Mouse (Mus musculus): ENCODE results near the gene Gm10203. TPM values are rescaled to one million over a fixed set of nuclear protein-coding genes. Genes with fewer than 3 reads are reported as not detected.

Gm10203 gene
- total and polyA plus RNA-seq, 2 experiments: not detected

- H3K36me3 ChIP-seq (ENCODE audit: control insufficient read depth, insufficient read depth, low read length): no peaks in the 10 kb centered on the region
- H3K27ac ChIP-seq (replicated peaks; ENCODE audit: insufficient read depth, low read depth, low read length): peak overlapping the region; percentile 98
- 66% methylated on average over 6 of the region's 6 CpGs for WGBS
- peak overlapping the region; percentile 55; the same call in 1 of the 2 replicates for H3K9ac ChIP-seq (ENCODE audit: low read depth, low read length)
- H3K79me2 ChIP-seq (ENCODE audit: control insufficient read depth, insufficient read depth, low read length): no peaks in the 10 kb centered on the region
- H3K27me3 ChIP-seq (ENCODE audit: control insufficient read depth, insufficient read depth, low read length): no peaks in the 10 kb centered on the region
- peak; percentile 18 for DNase-seq (ENCODE audit: extremely low read depth, low read depth, low spot score)
- H3K4me1 ChIP-seq (ENCODE audit: control insufficient read depth, insufficient read depth, low read length): peaks cover 39% of the 10 kb centered on the region
- H3K4me3 ChIP-seq (ENCODE audit: insufficient read depth, low read depth, low read length): no peak overlapping the region
- TF ChIP-seq CTCF (IDR thresholded peaks at IDR 0.05; ENCODE audit: low read depth, low read length) (no peak), POLR2A (IDR thresholded peaks at IDR 0.05; ENCODE audit: extremely low read depth, insufficient read depth, low read length) (no peak)
These were observed 5.7 kb downstream of the Gm10203 start for GRCm38 (mm10) chr6:149135631-149136030.

- no peak overlapping the region for H3K4me3 ChIP-seq (ENCODE audit: insufficient read depth, low read depth, low read length)
- DNase-seq (ENCODE audit: extremely low read depth, low read depth, low spot score): peak; percentile 68
- 0 out of 2 replicates have a peak, but pooled peaks cover 2% of the 10 kb centered on the region for H3K36me3 ChIP-seq (ENCODE audit: control insufficient read depth, insufficient read depth, low read length)
- no peak for TF ChIP-seq POLR2A (IDR thresholded peaks at IDR 0.05; ENCODE audit: extremely low read depth, insufficient read depth, low read length)
- no peak for TF ChIP-seq CTCF (IDR thresholded peaks at IDR 0.05; ENCODE audit: low read depth, low read length)
- no peaks in the 10 kb centered on the region for H3K27me3 ChIP-seq (ENCODE audit: control insufficient read depth, insufficient read depth, low read length)
- 0 out of 2 replicates have a peak, but pooled peaks cover 1% of the 10 kb centered on the region for H3K79me2 ChIP-seq (ENCODE audit: control insufficient read depth, insufficient read depth, low read length)
- no peak overlapping the region; the same call in 1 of the 2 replicates for H3K9ac ChIP-seq (ENCODE audit: low read depth, low read length)
- peaks cover 40% of the 10 kb centered on the region for H3K4me1 ChIP-seq (ENCODE audit: control insufficient read depth, insufficient read depth, low read length)
- H3K27ac ChIP-seq (replicated peaks; ENCODE audit: insufficient read depth, low read depth, low read length): peak overlapping the region; percentile 99
- 25% methylated on average over 2 of the region's 2 CpGs for WGBS
These were observed 8.0 kb downstream of the Gm10203 start for GRCm38 (mm10) chr6:149137936-149138335.

- no peak overlapping the region for H3K4me3 ChIP-seq (ENCODE audit: insufficient read depth, low read depth, low read length)
- peaks cover 3% of the 10 kb centered on the region for H3K36me3 ChIP-seq (ENCODE audit: control insufficient read depth, insufficient read depth, low read length)
- peaks cover 3% of the 10 kb centered on the region; the same call in 1 of the 2 replicates for H3K79me2 ChIP-seq (ENCODE audit: control insufficient read depth, insufficient read depth, low read length)
- no peak for DNase-seq (ENCODE audit: extremely low read depth, low read depth, low spot score)
- H3K27me3 ChIP-seq (ENCODE audit: control insufficient read depth, insufficient read depth, low read length): no peaks in the 10 kb centered on the region
- TF ChIP-seq POLR2A (IDR thresholded peaks at IDR 0.05; ENCODE audit: extremely low read depth, insufficient read depth, low read length) (no peak), CTCF (IDR thresholded peaks at IDR 0.05; ENCODE audit: low read depth, low read length) (no peak)
- H3K9ac ChIP-seq (ENCODE audit: low read depth, low read length): no peak overlapping the region
- peaks cover 37% of the 10 kb centered on the region for H3K4me1 ChIP-seq (ENCODE audit: control insufficient read depth, insufficient read depth, low read length)
- H3K27ac ChIP-seq (replicated peaks; ENCODE audit: insufficient read depth, low read depth, low read length): peak overlapping the region; percentile 99
- WGBS: 77% methylated on average over 3 of the region's 3 CpGs
These were observed 9.0 kb downstream of the Gm10203 start for GRCm38 (mm10) chr6:149139011-149139410.

GRCm38 (mm10) chr6:149139471-149139870 is 9.5 kb downstream of the Gm10203 start, which contains the start of gene Etfbkmt:
Gene Etfbkmt, plus strand, starts transcription at chr6:149139849.
- H3K27me3 ChIP-seq (ENCODE audit: control insufficient read depth, insufficient read depth, low read length): no peaks in the 10 kb centered on the region
- peak; percentile 91 for DNase-seq (ENCODE audit: extremely low read depth, low read depth, low spot score)
- peak within 1 kb of the TSS; percentile 73 for H3K9ac ChIP-seq (ENCODE audit: low read depth, low read length)
- peak within 1 kb of the TSS; percentile 99 for H3K27ac ChIP-seq (replicated peaks; ENCODE audit: insufficient read depth, low read depth, low read length)
- WGBS: 15% methylated on average over 1 of the region's 1 CpGs
- H3K36me3 ChIP-seq (ENCODE audit: control insufficient read depth, insufficient read depth, low read length): peaks cover 8% of the 10 kb centered on the region
- H3K4me3 ChIP-seq (ENCODE audit: insufficient read depth, low read depth, low read length): peak within 1 kb of the TSS; percentile 63; the same call in 1 of the 2 replicates
- H3K4me1 ChIP-seq (ENCODE audit: control insufficient read depth, insufficient read depth, low read length): peaks cover 38% of the 10 kb centered on the region
- TF ChIP-seq CTCF (IDR thresholded peaks at IDR 0.05; ENCODE audit: low read depth, low read length): no peak
- TF ChIP-seq POLR2A (IDR thresholded peaks at IDR 0.05; ENCODE audit: extremely low read depth, insufficient read depth, low read length): no peak
- H3K79me2 ChIP-seq (ENCODE audit: control insufficient read depth, insufficient read depth, low read length): peaks cover 3% of the 10 kb centered on the region; the same call in 1 of the 2 replicates

GRCm38 (mm10) chr6:149141393-149142173 is 11.6 kb downstream of the Gm10203 start:
- peak; percentile 53; the same call in 1 of the 2 replicates for TF ChIP-seq POLR2A (IDR thresholded peaks at IDR 0.05; ENCODE audit: extremely low read depth, insufficient read depth, low read length)
- no peak for TF ChIP-seq CTCF (IDR thresholded peaks at IDR 0.05; ENCODE audit: low read depth, low read length)
- no peaks in the 10 kb centered on the region for H3K27me3 ChIP-seq (ENCODE audit: control insufficient read depth, insufficient read depth, low read length)
- under 1% methylated on average over 36 of the region's 36 CpGs for WGBS
- H3K4me3 ChIP-seq (ENCODE audit: insufficient read depth, low read depth, low read length): peak overlapping the region; percentile 63
- peak overlapping the region; percentile 88 for H3K9ac ChIP-seq (ENCODE audit: low read depth, low read length)
- peak overlapping the region; percentile 94 for H3K27ac ChIP-seq (replicated peaks; ENCODE audit: insufficient read depth, low read depth, low read length)
- DNase-seq (ENCODE audit: extremely low read depth, low read depth, low spot score): peak; percentile 97
- peaks cover 34% of the 10 kb centered on the region for H3K4me1 ChIP-seq (ENCODE audit: control insufficient read depth, insufficient read depth, low read length)
- peaks cover 3% of the 10 kb centered on the region; the same call in 1 of the 2 replicates for H3K79me2 ChIP-seq (ENCODE audit: control insufficient read depth, insufficient read depth, low read length)
- peaks cover 27% of the 10 kb centered on the region for H3K36me3 ChIP-seq (ENCODE audit: control insufficient read depth, insufficient read depth, low read length)

Data from liver, adult 2 months (tissue).